Mouse (Mus musculus) neutrophil, adult 5-6 weeks (primary cell): ENCODE measurements around the gene Rsph3a. TPM values are rescaled to one million over a fixed set of nuclear protein-coding genes. Genes with fewer than 3 reads are reported as not detected.
A peak's percentile ranks its signal among the peaks of the same experiment; 100 is the strongest.
"Not testable (repeated sequence)": the region's sequence is repeated elsewhere in the genome, so short reads cannot be mapped to it uniquely, and the experiment has no call there.

Experiments used
- ATAC-seq: fragments of 151-379, 151-347 bp; 2 replicates; pipeline ENCODE4 v1.8.0; 2017; ENCODE audit warnings: mild to moderate bottlenecking, moderate TSS enrichment; ENCODE audit not compliant: insufficient number of reproducible peaks, poor library complexity, low FRiP score, severe bottlenecking; ENCODE audit errors: extremely low read depth
- total RNA-seq: library from RNA; stranded (forward); fragments of 200-1000 nt; gene quantifications from 2 replicates; pipeline ENCODE4 v1.2.3, GENCODE M21; 2017

Rsph3a gene
- total RNA-seq, 1 experiment from 2014 or later, result 28.2 TPM

DNA sequence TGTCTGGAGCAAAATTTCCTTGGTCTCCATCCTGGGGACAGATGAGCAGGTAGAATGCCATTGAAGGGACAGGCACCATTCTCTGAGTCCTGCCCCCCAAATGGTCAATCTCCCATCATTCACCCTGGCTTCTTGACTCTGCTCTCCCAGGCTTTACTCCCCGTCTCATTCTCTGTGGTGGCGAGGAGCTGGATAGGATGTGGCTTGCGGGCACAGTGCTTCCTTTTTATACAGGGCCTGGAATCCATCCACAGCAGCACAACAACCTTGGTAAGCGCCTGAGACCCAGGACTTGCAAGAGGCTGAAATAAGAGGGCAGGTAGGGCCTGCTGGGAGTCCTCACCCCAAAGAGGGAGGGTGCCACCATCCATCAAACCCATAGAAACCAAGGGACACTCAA lies 68.6 kb downstream of the Rsph3a start:
- not testable (repeated sequence) for ATAC-seq

DNA sequence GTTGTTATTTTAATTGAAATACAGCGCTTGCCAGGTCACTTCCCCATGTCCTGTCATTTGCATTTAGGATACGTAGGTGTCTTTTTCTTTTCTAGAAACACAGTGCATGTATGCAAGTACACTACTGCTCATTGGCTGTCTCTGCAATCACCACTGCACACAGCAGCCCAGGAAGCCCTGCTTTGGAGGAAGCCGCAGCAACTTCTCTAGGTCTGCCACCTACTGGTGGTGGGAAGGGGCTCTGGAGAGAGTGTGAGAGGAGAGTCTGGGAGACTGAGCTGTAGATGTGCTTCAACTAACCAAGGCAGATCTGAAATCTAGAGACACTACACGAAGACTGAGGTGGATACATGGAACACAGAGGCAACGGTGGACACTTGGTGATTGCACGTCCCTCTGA lies 77.3 kb downstream of the Rsph3a start:
- ATAC-seq, result peak; percentile 30; the same call in 1 of the 2 replicates

DNA sequence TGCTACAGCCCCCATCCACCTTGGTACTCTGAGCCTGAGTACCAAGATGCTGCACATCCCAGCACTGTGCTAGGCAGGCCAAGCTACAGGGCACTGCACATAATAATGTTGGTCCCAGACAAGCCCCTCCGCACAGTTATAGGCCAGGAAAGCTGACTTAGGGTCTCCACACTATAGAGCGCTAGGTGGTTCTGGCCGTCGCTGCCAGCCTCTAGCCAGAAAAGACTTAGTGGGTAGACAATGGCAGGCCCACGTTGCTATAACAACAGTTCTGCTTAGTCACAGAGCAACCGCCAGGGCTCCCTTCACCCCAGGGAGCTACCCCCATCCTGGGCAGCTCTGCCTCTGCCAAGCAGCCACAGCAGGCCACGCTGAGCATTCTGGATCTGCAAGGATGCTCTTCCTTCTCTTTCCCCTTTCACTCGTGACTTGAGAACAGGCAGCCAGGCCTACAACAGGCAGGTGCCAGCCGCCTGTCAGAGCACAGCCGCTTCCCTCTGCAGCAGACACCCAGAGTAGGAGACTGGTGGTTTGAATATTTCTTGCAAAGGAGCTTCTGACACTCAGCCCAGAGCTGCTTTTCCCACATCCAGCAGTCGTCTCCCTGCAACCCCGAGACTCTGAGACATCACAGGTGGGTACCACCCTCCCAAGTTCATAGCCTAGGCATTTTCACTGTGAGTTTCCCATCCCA lies 82.2 kb downstream of the Rsph3a start:
- not testable (repeated sequence) for ATAC-seq

Other genes starting within 250 kb of the Rsph3a start
- not detected in 2 replicates for gene Fndc1, start 118.3 kb upstream of the Rsph3a start, total RNA-seq
- gene Tagap, start 19.6 kb upstream of the Rsph3a start, total RNA-seq, result 83.2 and 88.4 TPM in 2 replicates
- 3.6 and 6.1 TPM in 2 replicates for gene Gm49673, start 202.2 kb downstream of the Rsph3a start, total RNA-seq
- 17.9 and 20.8 TPM in 2 replicates for gene Rnaset2a, start 202.5 kb downstream of the Rsph3a start, total RNA-seq
- gene Fgfr1op, start 219.9 kb downstream of the Rsph3a start, total RNA-seq, result 69.4 and 71.3 TPM in 2 replicates